Mouse (Mus musculus) mouse embryonic stem cell (cell line): ENCODE results near the gene Nrsn2.
"Not testable (repeated sequence)": the region's sequence is repeated elsewhere in the genome, so short reads cannot be mapped to it uniquely, and the experiment has no call there.

Experiments
- in situ Hi-C, 2 experiments: fragments of 300-500 bp; cut with MboI; formaldehyde crosslinking; loops; 1 replicate in 1 of 2; 3 replicates in 1 of 2; pipeline ENCODE4 v1.14.3; 2019 to 2020; ENCODE audit warnings: low sequenced_read_pairs in 2 of 2, low pct_unique_long_range_greater_than_20kb in 1 of 2, mixed read lengths in 1 of 2; ENCODE audit not compliant: unreplicated experiment in 1 of 2

The Nrsn2 gene

GRCm38 (mm10) chr2:152393225-152394017 lies 17.0 kb upstream of the Nrsn2 start:
- in situ Hi-C loops: no loop called here

GRCm38 (mm10) chr2:152392786-152393185 lies 16.3 kb upstream of the Nrsn2 start:
- in situ Hi-C loops: no loop called here

- in situ Hi-C loops: no loop called here
Measured at GRCm38 (mm10) chr2:152384191-152384590, 7.8 kb upstream of the Nrsn2 start.

GRCm38 (mm10) chr2:152375652-152376344 lies 640 bp downstream of the Nrsn2 start:
- in situ Hi-C loops: no loop called here

- in situ Hi-C loops: no loop called here
Measured at GRCm38 (mm10) chr2:152373547-152373946, 2.9 kb downstream of the Nrsn2 start.

DNA sequence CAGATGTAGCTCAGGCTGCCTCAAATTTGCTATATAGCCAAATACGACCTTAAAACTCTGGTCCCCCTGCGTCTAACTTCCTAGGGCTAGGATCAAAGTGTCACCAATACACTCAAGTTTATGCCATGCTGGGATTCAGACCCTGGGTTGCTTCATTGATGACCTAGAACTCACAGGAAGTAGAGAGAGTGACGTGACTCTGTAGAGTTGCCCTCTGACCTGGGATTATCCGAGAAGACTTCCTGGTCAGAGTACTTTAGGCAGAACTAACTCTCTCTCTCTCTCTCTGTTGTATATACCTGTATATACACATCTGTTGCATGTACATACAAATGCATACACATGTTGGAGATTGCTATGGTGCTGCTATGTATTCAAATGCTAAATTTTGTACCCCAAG lies 3.8 kb downstream of the Nrsn2 start:
- in situ Hi-C loops: no loop called here

GRCm38 (mm10) chr2:152372104-152372503 lies 4.3 kb downstream of the Nrsn2 start:
- in situ Hi-C loops: no loop called here

DNA sequence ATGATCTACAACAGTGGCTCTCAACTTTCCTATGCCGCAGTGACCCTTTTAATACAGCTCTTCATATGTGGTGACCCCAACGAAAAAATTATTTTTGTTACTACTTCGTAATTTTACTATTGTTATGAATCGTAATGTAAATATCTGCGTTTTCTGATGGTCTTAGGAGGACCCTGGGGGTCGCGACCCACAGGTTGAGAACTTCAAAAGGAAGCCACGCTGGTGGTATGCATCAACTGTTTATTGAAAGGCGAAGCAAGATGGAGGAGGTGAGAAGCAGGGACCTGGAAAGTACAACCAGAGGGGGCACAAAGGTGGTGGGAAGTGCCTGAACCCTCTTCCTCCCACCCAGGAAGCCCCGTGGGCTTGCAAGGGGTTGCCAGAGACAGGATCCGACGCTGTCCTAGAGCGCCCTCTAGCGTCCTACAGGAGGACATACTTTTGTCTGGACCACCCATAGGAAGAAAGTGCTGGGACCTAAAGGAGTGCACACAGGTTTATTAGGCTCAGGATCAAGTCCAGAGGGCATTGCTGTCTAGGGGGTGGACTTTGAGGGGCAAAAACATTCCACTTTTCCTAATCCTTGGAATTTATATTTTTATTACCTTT lies 7.8 kb downstream of the Nrsn2 start:
- in situ Hi-C loops: loop anchor here in 1 of 2 experiments (10.0 kb wide), 1 partner anchor 264 kb away; the partner anchor contains the start of gene Srxn1

DNA sequence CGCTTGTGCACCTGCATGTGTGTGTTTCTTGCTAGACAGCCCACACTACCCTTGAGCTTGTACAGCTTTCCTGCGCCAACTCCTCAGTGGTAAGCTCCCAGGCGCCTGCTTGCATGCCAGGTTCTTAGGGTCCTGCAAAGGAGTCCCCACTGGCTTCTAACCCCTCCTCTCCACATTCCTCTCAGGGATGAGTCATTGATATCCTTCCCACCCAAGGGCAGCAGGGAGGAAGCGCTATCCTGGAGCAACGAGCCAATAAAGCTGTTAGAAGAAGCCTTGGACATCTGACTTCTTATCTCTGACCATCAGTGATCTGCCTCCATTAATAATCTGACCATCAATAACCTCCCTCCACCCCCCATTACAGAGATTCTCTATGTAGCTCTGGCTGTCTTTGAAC lies 8.5 kb downstream of the Nrsn2 start:
- in situ Hi-C loops: loop anchor here in 1 of 2 experiments (10.0 kb wide), 1 partner anchor 263 kb away; the partner anchor contains the start of gene Srxn1

DNA sequence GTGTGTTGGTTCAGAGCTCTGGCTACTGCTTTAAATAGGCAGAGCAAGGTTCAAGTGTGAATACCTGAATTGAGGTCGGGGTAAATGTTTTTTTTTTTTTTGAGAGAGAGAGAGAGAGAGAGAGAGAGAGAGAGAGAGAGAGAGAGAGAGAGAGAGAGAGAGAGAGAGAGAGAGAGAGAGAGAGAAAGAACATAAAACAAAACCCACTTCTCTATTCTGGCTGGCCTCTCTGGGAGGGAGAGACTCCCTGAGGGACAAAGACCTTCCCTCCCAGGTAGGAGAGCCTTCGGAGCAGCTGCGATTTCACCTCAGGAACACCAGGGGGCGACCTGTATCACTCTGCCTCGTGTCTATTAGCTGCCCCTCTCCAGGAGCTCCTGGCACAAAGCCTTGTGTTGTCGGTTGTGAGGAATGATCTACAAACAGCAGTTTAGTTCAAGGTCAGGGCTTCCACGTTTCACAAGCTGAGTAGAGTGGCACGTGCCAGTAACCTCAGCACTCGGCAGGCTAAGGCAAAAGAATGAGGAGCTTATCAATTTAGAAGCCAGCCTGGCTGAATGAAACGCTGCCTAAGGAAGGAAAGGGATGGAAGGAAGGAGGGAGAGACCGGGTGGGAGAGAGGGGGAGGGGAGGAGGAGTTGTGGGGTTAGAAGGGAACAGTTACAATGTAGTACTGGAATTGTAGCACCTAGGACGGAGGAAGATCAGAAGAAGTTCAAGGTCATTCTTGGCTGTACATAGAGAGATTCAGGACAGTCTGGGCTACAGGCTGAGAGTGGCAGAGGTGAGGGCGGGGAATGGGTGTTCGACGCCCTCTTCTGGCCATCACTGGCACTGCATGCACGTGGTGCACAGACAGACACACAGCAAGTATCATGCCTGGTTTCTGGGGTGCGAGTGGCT lies 12.9 kb downstream of the Nrsn2 start:
- in situ Hi-C loops: loop anchor here in 1 of 2 experiments (10.0 kb wide), 1 partner anchor 259 kb away; the partner anchor contains the start of gene Srxn1

DNA sequence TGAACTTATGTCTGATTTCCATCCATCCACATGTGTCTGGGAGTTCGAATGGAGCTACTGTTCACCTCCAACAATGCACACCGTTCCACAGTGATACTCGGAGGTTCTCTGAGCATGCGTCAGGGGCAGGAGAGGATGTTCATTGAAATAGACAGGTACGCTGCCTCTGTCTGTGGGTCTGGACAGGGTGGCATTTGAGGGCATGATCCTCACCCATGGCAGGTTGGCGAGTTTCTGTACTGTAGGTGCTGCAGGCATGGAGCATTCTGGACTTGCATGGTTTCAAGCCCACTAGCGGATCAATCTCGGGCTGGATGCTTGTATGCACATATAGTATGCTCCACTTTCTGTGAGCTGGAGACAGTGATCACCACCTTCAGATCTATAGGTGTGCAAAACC lies 15.2 kb downstream of the Nrsn2 start:
- in situ Hi-C loops: loop anchor here in 1 of 2 experiments (10.0 kb wide), 1 partner anchor 256 kb away; the partner anchor contains the start of gene Srxn1

DNA sequence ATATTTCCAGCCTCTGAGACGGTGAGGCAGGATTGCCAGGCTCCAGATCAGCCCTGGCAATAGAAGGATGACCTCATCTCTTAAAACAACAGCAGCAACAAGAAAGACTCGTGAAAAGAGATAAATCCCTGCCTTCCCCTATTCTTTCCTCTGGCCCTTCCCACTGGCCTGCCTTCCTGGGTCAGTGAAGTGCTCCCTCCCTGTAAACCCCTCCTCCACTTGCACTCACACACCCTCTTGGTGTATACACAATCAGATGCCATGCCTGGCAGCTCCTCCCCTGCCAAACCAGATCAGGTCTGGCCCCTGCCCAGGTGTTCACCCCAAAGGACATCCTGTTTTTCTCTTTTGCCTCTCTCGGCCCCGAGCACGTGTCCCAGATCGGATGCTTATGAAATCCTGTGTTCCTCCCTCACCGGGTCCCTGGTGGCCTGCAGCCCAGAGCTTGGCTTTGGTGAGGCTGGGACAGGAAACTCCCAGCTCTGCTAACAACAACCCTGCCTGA lies 16.1 kb downstream of the Nrsn2 start:
- in situ Hi-C loops: loop anchor here in 1 of 2 experiments (10.0 kb wide), 1 partner anchor 256 kb away; the partner anchor contains the start of gene Srxn1

DNA sequence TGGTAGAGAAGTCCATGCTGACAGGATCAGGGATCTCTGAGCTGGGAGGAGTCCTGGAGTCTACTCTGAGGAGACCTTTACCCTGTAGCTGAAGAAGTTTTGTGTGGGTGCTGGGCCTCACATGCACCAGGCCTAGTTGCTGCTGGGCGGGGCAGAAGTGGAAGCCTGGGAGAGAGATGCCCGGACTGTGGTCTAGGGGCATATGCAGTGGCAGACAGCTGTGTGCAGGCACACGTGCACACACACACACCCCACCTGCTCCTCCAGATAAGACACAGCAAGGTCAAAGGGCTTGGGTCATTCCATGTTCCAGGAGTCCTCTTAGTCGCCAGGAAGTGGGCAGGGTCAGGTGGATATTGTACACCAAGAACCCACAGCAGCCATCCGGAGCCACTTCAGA lies 16.8 kb downstream of the Nrsn2 start:
- in situ Hi-C loops: loop anchor here in 1 of 2 experiments (10.0 kb wide), 1 partner anchor 255 kb away; the partner anchor contains the start of gene Srxn1

- in situ Hi-C loops: not testable (repeated sequence)
Measured at GRCm38 (mm10) chr2:152358977-152359376, 17.5 kb downstream of the Nrsn2 start.

DNA sequence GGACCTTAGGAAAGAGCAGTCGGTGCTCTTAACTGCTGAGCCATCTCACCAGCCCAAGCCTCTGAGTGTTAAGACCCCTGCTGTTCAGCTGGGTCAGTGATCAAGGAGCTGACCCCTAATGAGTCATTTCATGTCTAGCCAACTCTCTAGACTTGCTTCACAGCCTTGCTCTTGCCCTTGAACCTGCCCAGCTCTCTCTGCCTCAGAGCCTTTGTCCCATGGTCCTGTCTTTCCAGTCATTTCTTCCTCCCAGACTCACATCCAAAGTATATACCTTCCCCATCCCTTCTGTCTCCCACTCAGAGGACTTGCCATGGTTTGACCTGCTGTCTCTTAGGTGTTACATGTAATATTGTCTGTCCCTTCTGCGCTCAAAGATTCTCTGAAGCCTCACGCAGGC lies 19.2 kb downstream of the Nrsn2 start:
- in situ Hi-C loops: no loop called here

DNA sequence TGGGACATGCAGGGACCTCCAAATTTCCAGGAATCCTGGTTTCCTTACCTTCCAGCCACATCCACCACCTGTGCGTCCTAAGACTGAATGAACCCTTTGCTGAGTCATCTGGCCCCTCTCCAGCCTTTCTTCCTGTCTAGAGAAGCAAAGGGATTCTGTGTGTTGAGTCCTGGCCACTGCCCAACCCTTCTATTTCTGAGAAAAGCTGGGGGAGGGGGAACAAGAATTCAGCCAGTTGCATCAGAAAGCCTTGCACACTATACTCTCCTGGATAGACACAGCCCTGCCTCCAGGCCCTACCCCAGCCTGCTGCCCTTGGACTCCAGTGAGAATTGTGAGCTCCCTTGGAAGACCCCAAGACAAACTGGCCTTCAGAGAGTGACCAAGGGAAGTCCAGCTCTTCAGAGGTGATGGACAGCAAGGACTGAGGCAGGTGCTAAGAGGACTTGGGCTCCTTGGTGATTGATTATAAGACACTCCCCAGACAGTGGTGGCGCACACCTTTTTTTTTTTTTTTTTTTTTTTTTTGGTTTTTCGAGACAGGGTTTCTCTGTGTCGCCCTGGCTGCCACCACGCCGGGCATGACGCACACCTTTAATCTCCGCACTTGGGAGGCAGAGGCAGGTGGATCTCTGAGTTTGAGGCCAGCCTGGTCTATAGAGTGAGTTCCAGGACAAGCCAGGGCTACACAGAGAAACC lies 26.4 kb downstream of the Nrsn2 start:
- in situ Hi-C loops: no loop called here

GRCm38 (mm10) chr2:152349205-152349604 lies 27.2 kb downstream of the Nrsn2 start:
- in situ Hi-C loops: no loop called here
